Mouse (Mus musculus) naive thymus-derived CD4-positive, alpha-beta T cell, adult 2 months (primary cell): ENCODE results near the gene Gbf1.

Experiments
- DNase-seq: peaks from one replicate; pipeline ENCODE4 v3.0.0-alpha.2; 2011; ENCODE audit warnings: low read depth

The Gbf1 gene

DNA sequence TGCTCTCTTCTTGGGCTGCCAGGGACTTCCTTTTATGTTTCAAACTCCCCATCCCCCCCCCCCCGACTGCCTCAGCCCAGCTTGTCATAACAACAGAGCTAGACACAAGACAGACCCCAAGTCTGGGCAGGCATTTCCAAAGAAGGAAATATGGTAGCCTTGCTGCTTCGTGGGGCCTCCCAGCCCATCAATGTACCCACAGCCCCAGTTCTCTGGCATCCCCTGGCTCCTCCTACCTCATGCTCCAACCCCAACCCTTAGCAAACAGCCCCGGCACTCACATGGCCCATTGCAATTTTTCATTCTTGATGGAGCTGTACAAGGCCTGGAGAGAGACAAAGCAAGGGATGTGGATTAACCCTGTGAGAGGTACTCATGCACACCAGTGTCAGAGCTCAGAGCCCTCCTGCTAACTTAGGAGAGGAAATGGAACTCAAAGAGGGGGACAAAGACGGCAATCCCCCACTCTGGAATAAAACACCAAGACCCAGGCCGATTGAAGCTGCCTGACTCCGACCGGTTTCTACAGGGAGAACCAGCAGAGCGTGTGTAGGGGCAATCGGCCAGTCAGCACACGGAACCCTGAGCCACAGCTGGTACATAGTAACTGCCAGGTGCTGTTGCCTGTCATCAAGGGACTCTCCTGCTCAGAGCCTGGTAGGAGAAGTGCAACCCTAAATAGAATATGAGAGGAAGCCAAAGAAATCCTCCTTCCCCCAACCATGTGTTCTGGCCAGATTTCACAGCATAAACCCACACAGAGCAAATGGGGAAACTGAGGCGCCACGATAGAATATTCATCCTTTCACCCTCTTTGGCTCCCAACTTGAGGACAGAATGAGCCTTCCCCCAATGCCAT, 163.7 kb downstream of the Gbf1 start:
- no peak for DNase-seq

DNA sequence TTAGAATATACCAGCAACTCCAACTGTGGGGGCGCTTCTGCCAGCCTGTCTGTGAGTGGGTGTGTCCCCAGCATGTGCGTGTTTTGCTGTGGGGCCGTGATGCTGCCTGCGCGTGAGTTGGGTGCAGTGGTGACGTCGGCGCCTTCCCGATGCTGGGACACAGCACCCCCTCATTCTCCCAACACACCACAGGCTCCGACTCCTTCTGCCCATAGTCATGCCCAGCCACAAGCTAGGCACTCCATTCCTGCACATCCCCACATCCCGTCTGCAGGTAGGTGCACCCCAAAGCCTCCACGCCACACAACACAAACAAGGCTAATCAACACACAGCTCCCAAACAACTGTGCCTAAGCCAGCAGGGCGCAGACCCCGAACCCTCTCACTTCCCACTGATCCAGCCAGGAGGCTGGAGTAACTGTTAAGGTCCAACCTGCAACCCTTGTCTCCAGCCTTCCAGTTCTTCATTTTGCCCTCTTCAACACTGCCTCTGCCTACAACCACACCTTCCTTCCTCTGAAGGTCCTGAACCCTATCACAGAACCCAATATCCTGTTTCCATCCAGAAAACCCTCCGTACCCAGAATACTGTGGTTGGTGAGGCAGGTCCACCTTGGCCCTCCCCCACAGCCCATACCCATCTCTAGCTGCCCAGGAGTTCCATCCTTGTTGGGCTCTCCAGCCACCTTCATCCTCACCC, 164.7 kb downstream of the Gbf1 start:
- DNase-seq = no peak

DNA sequence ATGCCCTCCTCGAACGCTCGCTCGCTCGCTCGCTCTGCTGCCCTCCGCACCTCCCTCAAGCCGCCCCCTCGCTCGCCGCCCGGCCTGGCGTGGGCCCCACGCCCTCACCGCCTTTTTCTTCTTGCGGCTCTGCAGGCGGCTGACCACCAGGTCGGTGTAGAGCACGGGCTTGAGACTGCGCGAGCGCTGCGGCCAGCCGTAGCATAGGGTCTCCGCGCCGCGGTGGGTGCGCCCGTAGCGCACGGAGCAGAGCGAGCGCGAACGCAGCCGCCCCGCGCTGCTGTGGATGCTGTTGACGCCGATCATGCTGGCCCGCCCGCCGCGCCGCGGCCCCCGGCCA, 165.2 kb downstream of the Gbf1 start:
- no peak for DNase-seq

DNA sequence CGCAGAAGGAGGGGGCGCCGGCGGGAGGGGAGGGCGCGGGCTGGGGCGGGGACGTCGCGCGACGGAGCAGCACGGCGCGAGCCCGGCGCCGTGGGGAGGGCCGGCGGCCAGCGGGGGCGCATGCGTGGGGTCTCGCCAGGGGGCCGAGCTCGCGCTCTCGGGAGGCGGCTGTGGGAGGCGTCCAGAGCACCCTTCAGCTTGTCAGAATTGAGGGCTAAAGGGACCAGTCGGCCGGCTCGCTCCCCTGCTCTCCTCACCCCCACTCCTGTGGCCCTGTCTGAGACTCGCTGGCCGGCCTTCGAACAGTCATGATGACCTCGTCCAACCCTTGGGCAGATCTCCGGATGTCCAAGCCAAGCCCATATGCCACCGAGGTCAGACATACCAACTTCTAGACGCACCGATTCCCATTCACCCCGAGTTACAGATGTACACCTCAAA, 165.7 kb downstream of the Gbf1 start:
- no peak for DNase-seq

DNA sequence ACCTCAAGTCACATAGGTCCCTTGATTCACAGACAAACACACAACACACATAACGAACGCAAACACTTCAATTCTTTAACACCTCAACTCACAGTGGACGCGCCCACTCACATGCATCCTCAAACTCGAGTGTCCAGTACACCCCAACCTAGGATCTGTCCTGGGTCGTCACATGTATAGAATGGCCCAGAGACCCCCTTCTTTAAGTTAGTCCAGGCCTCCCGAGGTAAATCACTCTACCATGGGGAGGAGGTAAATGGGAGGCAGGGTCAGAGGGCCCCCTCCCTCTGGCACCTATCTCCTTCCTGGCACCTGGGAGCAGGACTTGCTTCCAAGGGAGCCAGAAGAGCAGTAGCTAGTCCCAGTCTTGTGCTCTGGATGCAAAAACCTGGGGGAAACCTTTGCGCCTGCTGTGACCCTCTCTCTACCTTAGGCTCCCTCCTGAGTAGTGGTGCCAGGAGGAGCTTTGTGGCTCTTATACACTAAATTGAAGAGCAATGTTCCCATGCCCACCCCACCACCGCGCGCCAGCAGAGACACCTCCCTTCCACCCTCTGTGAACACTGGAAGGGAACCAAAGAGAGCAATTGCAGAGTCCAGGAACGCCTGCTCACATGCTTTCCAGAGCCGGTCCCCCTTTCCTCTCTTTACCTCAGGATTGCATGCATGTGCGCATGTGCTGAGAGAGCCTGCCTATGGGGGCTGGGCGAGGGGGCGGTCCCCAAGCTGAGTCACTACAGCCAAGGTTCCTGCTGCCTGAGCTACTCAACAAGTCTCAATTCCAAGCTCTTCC, 166.5 kb downstream of the Gbf1 start:
- DNase-seq = no peak

DNA sequence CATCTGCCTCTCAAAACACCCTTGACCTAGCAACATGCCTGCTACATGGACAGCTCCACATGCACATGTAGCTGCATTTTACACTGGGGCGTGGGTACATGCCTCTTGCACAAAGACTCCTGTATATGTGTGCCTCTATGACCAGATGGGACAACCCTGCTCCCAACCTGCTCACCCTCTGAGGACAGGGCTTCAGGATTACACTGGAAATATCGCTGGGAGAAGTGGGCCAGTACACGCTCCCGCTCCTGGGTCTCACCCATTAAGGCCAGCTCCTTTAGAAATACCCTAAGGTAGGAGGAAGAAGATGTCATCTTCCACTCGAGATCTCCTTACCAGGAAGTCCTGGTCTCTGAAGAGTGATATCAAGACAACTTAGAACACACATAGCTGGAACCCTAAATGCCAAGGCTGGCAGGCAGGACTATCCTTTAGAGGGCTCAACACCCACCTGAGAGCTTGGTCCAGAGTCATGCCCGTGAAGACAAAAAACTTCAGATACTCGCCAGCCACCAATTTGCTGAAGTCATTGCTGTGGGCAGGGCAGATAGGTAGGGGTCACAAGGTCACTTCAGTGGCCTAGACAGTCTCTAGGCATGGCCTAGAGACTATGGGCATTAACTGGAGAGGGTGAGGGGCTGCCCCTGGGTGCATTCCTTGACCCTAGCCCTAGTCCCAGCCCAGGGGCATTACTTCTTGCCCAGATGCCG, 167.9 kb downstream of the Gbf1 start:
- no peak for DNase-seq

DNA sequence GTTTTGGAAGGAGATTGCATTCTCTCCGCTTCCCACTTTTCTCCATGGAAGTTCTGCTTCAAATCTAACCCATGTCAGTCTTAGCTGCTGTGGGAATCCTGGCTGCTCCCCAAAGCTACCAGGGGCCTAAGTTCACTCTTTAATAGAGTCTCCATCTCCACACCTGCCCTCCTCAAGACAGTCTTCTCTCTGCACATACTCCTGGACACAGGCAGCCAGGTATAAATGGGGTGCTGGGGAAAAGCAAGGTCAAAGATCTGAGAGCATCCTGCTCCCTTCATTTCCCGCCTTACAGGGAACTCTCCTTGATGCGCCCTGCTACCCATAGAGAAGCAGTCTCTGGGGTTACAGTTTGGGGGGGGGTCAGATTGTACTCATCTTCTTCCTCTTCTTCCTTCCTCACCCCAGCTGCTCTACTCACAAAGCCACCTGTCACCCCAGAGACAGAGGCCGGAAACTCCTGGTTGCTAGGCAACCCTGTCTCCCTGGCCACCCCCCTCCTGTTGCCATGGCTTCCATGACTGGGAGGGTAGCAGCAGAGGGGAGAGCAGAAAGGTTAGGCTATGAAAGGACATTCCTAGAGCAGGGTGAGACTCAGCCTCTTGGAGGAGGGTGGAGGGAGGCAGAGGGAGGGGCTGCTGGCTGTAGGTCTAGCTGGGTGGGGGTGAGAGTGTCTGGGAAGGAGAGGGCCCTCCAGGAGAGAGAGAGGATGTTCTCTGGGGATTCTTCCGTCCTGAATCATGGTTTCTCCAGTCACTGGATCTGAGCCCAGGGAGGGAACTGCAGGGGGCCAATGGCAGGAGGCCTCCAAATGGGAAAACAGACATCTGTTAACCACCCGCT, 169.0 kb downstream of the Gbf1 start:
- DNase-seq = no peak

DNA sequence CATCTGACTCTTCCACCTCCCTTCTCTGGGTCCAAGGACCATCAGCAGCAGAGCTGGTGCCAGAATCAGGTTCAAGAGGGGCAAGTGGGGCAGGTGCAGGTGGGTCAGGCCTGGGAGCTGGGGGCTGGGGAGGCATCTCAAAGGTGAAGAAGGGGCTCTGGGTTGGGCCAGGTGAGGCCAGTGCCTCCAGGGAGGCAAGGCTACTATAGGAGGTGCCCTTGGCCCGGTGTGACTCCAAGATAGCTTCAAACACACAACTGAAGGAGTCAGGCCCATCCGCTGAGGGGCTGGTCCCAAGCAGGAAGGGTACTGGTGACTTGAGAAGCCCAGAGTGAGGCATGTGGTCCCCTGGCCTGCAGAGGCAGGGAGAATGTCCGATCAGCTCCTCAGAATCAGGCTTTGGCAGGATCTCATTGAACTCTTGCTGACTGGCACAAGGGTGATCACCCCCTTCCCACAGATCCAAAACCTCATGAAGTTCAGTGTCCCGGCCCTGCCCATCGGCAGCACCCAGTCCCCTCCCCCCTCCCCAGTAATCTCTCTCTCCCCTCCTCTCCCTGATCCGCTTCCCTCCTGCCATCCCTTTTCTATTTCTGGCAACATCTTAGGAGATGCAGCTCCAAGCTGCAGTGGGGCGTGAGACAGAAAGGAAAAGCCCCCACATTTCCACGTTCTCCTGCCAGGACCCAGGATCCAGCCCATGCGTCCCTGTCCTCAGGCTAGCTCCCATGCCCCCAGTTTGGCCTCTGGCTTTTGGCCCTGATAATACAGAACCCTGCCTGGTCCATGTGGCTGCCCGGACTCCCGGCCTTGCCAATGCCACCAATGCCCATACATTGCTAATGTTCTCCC, 170.1 kb downstream of the Gbf1 start:
- no peak for DNase-seq

DNA sequence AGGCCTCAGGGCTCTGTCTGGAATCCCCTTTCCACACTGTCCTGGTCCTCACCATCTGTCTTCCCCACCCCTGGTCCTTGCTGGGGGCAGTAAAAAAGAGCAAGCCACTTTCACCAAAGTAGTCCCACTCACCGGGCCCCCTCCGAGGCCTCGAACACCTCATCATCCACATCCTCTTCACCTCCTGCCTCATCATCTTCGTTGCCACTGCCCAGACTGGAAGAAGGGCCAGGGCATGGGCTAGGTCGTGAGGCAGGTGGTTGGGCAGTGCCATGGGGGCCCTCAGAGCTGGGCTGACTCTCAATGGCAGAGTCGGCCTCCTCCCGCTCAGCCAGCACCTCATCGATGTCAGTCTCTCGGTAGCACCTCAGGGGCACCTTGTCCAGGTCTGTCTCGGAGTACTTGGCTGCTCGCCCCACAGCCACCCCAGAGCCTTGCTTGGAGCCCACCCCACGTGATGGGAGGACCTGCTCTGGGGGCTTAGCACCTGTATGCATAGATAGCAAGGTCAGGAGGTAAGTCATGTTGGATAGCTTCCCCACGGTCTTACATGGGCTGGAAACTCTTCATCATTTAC, 170.8 kb downstream of the Gbf1 start:
- no peak for DNase-seq

DNA sequence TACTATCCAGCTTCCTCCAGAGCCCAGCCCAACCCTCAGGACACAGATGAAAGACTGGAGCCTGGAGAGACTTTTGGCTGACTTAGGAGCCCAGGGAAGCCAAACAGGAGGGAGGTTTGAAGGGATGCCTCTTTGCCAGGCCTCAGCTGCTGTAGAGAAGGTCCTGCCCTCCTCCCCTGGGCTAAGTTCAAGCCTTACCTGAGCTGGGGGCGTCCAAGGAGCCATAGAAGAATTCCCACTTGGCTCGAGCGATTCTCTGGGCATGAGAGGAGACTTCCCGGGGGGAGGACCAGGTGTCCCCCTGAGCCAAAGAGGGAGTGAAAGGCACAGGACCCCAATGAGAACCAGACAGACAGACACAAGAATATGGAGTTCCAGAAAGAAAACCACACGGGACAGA, 171.4 kb downstream of the Gbf1 start:
- no peak for DNase-seq

DNA sequence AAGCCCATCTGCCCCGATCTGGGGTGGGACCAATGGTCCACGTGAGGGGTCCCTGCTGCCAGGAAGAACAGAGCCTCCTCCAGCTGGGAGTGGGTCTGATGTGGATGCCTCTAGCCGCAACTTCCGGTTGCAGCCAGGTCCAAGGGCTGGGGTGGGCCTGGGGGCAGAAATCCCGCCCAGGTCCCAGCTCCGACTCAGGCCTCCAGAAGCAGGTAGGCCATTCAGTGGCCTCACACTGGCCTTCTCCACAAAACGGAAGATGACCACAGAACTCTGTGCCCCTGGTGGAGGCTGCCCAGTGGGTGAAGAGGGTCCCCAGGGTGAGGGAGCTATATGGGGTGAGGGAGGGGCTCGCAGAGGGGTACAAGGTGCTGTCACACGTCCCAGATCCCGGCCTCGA, 172.1 kb downstream of the Gbf1 start:
- no peak for DNase-seq

DNA sequence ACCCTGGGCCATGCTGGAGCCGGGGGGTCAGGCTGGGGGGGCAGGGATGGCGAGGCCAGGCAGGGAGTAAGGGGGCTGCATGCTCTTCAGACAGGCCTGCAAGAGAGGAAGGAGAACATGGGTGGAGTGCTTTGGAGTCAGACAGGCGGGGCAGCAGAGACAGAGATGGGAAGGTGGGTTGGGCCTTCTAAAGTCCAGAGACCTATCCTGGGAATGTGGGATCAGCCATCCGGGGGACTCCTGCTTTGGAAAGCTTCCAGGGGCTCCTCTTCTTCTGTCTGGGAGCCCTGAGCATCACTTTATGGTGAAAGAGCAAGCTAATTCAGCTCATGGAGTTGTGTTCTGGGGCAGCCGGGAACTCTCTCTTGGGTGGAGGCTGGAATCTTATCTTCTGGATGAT, 172.6 kb downstream of the Gbf1 start:
- no peak for DNase-seq

DNA sequence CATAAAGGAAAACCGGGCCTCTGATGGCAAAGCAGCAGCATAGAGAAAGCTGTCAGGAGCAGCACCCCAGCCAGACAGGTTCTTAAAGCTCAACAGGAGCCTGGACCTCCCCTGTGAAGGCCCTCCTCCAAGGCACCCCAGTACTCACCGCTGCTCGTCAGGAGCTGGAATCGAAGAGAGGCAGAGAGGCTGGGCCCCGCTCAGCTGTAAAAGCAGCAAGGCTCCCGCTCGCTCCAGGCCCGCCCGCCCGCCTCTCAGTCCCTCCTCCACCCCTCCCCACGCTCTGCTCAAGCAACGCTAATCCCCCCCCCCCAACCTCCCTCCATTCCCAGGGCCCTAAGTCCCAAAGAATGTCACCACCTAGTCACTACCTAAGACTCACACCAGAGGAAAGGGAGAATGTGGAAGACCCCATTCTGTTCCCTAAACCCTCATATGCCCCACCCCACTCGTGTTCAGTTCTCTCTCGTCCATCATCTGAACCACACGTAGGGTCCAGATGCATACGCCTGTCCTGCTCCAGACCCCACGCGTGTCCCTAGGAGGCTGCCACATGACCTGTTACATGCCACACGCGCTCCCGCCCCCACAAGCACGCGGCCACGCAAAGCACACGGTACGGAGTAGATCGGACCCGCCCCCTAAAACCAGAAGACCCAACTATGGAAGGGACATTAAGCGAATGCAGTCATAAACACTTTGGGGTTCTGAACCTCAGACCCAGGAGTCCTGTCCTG, 173.9 kb downstream of the Gbf1 start:
- no peak for DNase-seq

DNA sequence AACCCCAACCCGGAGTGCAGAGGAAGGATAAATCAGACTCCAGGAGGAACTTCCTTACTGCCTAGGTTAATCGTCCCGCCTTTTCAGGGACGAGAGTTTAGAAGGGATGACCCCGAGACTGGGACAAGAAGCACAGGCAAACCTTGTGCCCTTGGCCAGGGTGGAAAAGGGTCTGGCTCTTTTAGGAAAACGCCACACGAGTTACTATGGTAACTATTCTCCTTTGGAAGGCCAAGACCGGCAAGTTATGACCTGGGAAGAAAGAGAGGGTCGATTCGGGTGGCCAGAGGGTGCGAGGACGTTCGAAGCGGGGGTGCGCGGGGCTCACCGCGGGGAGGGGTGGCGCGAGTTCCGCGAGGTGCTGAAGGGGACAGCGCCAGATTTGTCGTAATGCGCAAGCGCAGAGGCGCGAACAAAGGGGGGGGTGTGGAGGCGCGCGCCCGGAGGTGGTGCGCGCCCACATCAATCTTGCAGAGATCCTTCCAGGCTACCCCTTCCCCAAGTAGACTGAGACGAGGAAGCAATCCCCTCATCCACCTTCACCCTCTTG, 174.5 kb downstream of the Gbf1 start, which contains the start of gene Psd:
TSS of gene Psd (minus strand) at position 401 of the 550 bp plus-strand sequence.
- peak; percentile 78 for DNase-seq

DNA sequence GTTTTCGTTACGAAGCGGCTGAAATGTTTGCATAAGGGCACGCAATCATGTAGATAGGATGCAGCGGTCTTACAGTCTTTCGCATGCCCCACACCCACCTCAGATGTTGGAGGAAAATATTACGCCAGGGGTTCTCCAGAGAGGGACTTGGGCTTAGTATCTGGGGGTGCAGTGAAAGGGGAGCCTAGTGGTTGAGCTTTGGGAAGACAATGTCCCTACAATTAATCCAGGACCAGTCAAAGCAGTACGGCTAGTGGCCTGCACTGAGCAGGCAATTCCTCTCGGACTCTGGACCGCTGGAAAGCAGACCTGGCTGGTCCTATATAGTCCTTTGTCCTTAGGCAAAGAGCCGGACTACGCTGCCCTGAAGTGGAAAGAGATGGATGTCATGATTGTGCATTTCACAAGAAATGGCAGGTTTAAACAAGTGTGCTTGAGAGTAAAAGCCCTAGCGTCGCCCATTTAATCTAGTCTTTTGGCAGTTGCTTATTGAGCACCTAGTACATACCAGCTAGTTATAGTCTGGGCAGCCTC, 175.3 kb downstream of the Gbf1 start:
- DNase-seq = no peak

DNA sequence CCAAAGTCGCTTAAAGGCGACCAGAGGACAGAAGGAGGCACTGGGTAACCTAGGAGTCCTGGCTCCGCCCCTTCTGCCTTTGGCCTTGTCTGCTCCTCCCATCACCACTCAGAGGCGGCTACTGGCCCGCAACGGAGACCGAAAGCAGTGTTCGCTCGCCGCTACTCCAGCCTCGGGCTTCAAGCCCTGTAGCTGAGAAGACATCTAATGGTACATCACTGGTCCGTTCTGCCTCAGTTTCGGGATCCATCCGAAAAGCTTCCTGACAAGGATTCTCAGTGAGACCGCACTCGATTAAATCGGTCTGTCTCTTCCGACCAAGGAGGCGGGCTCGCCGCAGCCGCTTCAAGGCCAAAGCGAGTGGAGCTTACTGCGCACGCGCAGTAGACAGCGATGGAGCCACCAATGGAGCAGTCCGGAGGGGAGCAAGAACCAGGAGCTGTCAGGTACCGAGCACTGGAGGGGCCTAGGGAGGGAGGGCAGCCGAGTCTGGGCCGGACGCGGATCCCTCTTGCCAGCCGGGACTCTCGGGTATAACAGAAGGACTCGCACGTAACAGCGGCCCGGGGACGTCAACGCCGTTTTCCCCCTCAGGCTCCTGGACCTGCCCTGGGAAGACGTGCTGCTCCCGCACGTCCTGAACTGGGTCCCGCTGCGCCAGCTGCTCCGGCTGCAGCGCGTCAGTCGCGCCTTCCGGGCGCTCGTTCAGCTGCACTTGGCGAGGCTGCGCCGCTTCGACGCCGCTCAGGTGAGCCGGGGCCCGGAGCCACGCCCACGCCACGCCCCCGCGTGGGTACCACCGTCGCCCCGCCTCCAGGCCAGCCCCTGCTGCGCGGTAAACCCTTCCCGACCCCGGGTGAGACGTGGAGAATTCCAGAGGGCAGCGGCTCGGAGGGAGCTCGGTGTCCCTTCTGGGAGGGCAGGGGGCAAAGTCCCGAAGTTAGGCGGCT, 176.0 kb downstream of the Gbf1 start, which contains the start of gene Fbxl15:
TSS of gene Fbxl15 (plus strand) at position 104 of the 950 bp plus-strand sequence.
- peak; percentile 96 for DNase-seq

DNA sequence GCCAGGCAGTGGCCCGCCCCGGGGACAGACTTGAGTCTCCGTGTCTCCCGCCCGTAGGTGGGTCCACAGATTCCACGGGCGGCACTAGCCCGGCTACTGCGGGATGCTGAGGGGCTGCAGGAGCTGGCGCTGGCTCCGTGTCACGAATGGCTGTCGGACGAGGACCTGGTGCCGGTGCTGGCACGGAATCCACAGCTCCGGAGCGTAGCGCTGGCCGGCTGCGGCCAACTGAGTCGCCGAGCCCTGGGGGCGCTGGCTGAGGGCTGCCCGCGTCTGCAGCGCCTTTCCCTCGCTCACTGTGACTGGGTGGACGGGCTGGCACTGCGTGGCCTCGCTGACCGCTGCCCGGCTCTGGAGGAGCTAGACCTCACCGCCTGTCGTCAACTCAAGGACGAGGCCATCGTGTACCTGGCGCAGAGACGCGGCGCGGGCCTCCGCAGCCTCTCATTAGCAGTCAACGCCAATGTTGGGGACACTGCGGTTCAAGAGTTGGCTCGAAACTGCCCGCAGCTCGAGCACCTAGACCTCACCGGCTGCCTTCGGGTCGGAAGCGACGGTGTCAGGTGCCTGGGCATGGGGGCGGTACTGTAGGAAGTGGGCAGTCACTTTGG, 176.8 kb downstream of the Gbf1 start:
- DNase-seq = peak; percentile 46
